Mouse (Mus musculus) spleen, adult 2 months (tissue): Measurements from ENCODE around the gene Scly. TPM values are rescaled to one million over a fixed set of nuclear protein-coding genes. Genes with fewer than 3 reads are reported as not detected.

ENCODE experiments used
- DNase-seq, 2 experiments: peaks; one replicate each; pipeline versions ENCODE4 v3.0.0 to v3.0.0-alpha.2; 2012 to 2021; ENCODE audit warnings: low spot score in 2 of 2, low read depth in 1 of 2
- H3K27ac ChIP-seq: fragments of 200-500 bp; 2 replicates; pipeline ENCODE4 v1.5.1; 2012; ENCODE audit warnings: low read length, inconsistent platforms; ENCODE audit not compliant: insufficient read depth
- H3K27me3 ChIP-seq: fragments of 200-500 bp; 2 replicates; pipeline ENCODE4 v1.6.1; 2012; ENCODE audit warnings: mild to moderate bottlenecking, moderate library complexity, low read length, inconsistent platforms; ENCODE audit not compliant: control insufficient read depth, insufficient read depth
- H3K36me3 ChIP-seq: fragments of 200-500 bp; 2 replicates; pipeline ENCODE4 v1.6.1; 2012; ENCODE audit warnings: mild to moderate bottlenecking, low read length, inconsistent platforms; ENCODE audit not compliant: control insufficient read depth, insufficient read depth
- H3K4me1 ChIP-seq: fragments of 200-500 bp; 2 replicates; pipeline ENCODE4 v1.6.1; 2011; ENCODE audit warnings: inconsistent platforms; ENCODE audit not compliant: control insufficient read depth, insufficient read depth, insufficient read length
- H3K4me3 ChIP-seq: fragments of 200-500 bp; 2 replicates; pipeline ENCODE4 v1.5.1; 2011; ENCODE audit warnings: mild to moderate bottlenecking, inconsistent platforms; ENCODE audit not compliant: insufficient read depth, insufficient read length; ENCODE audit errors: extremely low read depth
- CTCF ChIP-seq: fragments of 200-500 bp; IDR thresholded peaks from 2 replicates; pipeline ENCODE4 v1.5.1; 2011; ENCODE audit warnings: mild to moderate bottlenecking, inconsistent platforms; ENCODE audit not compliant: insufficient read depth, insufficient read length, insufficient replicate concordance; ENCODE audit errors: extremely low read depth
- POLR2A ChIP-seq: fragments of 200-500 bp; IDR thresholded peaks from 2 replicates; pipeline ENCODE4 v1.6.1; 2011; ENCODE audit warnings: low read depth, low read length, inconsistent platforms
- WGBS: fragments of 180-500 bp; shearing (Covaris S2); methylation state at CpG from one replicate; pipeline ENCODE4 v1.1.7; 2018; 5-methylcytosine and 5-hydroxymethylcytosine counted together
- polyA plus RNA-seq: library from polyadenylated mRNA; depleted of rRNA; stranded (reverse); fragments of >200 nt; gene quantifications from 2 replicates; pipeline ENCODE4 v1.2.3, GENCODE M21; 2012

Scly gene
- polyA plus RNA-seq, 1 experiment, result 20.9 TPM

- Histone ChIP-seq H3K4me1 (no peaks in the 10 kb centered on the region), H3K36me3 (peaks cover 27% of the 10 kb centered on the region), H3K4me3 (no peak overlapping the region), H3K27me3 (no peaks in the 10 kb centered on the region), H3K27ac (no peak overlapping the region)
- TF ChIP-seq POLR2A, result no peak
- TF ChIP-seq CTCF, result no peak
- WGBS, result 69% methylated on average over 5 of the region's 5 CpGs
- DNase-seq, result no peak
Observed at GRCm38 (mm10) chr1:91313251-91313650, 15.1 kb downstream of the Scly start.

- Histone ChIP-seq H3K4me3 (no peak overlapping the region), H3K27ac (no peak overlapping the region), H3K4me1 (no peaks in the 10 kb centered on the region), H3K27me3 (no peaks in the 10 kb centered on the region), H3K36me3 (peaks cover 3% of the 10 kb centered on the region)
- TF ChIP-seq POLR2A (no peak), CTCF (no peak)
- no peak for DNase-seq
- 92% methylated on average over 6 of the region's 6 CpGs for WGBS
Observed at GRCm38 (mm10) chr1:91317656-91318055, 19.5 kb downstream of the Scly start.

- TF ChIP-seq POLR2A, result no peak
- no peak for TF ChIP-seq CTCF
- no peak for DNase-seq
- Histone ChIP-seq H3K36me3 (peaks cover 1% of the 10 kb centered on the region), H3K4me3 (no peak within 1 kb of the TSS), H3K27ac (no peak within 1 kb of the TSS), H3K4me1 (no peaks in the 10 kb centered on the region), H3K27me3 (no peaks in the 10 kb centered on the region)
- WGBS, result 52% methylated on average over 19 of the region's 19 CpGs
Observed at GRCm38 (mm10) chr1:91321760-91322438, 23.8 kb downstream of the Scly start, which contains the start of gene Espnl. Gene Espnl (plus strand): TSS chr1:91322075.

- Histone ChIP-seq H3K4me1 (no peaks in the 10 kb centered on the region), H3K27me3 (no peaks in the 10 kb centered on the region), H3K36me3 (peaks cover 1% of the 10 kb centered on the region; the same call in 1 of the 2 replicates), H3K4me3 (no peak overlapping the region), H3K27ac (no peak overlapping the region)
- DNase-seq, result no peak
- TF ChIP-seq CTCF (no peak), POLR2A (no peak)
- 87% methylated on average over 2 of the region's 2 CpGs for WGBS
Observed at GRCm38 (mm10) chr1:91324646-91325045, 26.5 kb downstream of the Scly start.

- Histone ChIP-seq H3K27ac (no peak overlapping the region), H3K4me1 (no peaks in the 10 kb centered on the region), H3K27me3 (no peaks in the 10 kb centered on the region), H3K36me3 (no peaks in the 10 kb centered on the region), H3K4me3 (no peak overlapping the region)
- WGBS, result 75% methylated on average over 4 of the region's 4 CpGs
- no peak for DNase-seq
- TF ChIP-seq CTCF (no peak), POLR2A (no peak)
Observed at GRCm38 (mm10) chr1:91325488-91326042, 27.4 kb downstream of the Scly start.

GRCm38 (mm10) chr1:91332102-91332501, 34.0 kb downstream of the Scly start:
- WGBS, result 62% methylated on average over 4 of the region's 4 CpGs
- TF ChIP-seq CTCF, result no peak
- Histone ChIP-seq H3K36me3 (no peaks in the 10 kb centered on the region), H3K27ac (no peak overlapping the region), H3K4me3 (no peak overlapping the region), H3K4me1 (no peaks in the 10 kb centered on the region), H3K27me3 (no peaks in the 10 kb centered on the region)
- DNase-seq, result no peak

GRCm38 (mm10) chr1:91333582-91333981, 35.4 kb downstream of the Scly start:
- no peak overlapping the region for H3K27ac ChIP-seq
- no peak overlapping the region for H3K4me3 ChIP-seq
- H3K27me3 ChIP-seq, result no peaks in the 10 kb centered on the region
- H3K36me3 ChIP-seq, result no peaks in the 10 kb centered on the region
- DNase-seq, result no peak
- H3K4me1 ChIP-seq, result no peaks in the 10 kb centered on the region
- TF ChIP-seq CTCF, result no peak
